Mouse (Mus musculus): ENCODE data around the gene Ctnna2.

- no peak for TF ChIP-seq POLR2A (IDR thresholded peaks at IDR 0.05; ENCODE audit: extremely low read depth, insufficient read depth, low read length)
- TF ChIP-seq CTCF (IDR thresholded peaks at IDR 0.05; ENCODE audit: extremely low read depth, insufficient read depth, low read length), result no peak
These were observed 506.2 kb downstream of the Ctnna2 start for GRCm38 (mm10) chr6:77473256-77473655.
